Mouse (Mus musculus) CH12.LX (cell line): ENCODE data around the gene H2-Ab1.

Experiments
- BHLHE40 ChIP-seq: IDR thresholded peaks from 2 replicates; pipeline ENCODE4 v1.6.1; 2011; ENCODE audit warnings: mild to moderate bottlenecking, low read depth, low read length, improper control_type of control experiment
- CHD1 ChIP-seq: IDR thresholded peaks from 2 replicates; pipeline ENCODE4 v1.6.1; 2012; ENCODE audit warnings: low read depth, low read length, improper control_type of control experiment, inconsistent platforms
- CTCF ChIP-seq, 2 experiments: IDR thresholded peaks in 1 of 2; conservative IDR thresholded peaks in 1 of 2; 2 replicates each; pipeline ENCODE4 v1.5.1; 2011 to 2012; ENCODE audit warnings: low read depth in 2 of 2, low read length in 2 of 2, improper control_type of control experiment in 1 of 2, inconsistent platforms in 1 of 2, mild to moderate bottlenecking in 1 of 2, moderate library complexity in 1 of 2
- EP300 ChIP-seq: IDR thresholded peaks from 2 replicates; pipeline ENCODE4 v1.6.1; 2011; ENCODE audit warnings: low read length, improper control_type of control experiment
- MAX ChIP-seq: IDR thresholded peaks from 2 replicates; pipeline ENCODE4 v1.6.1; 2011; ENCODE audit warnings: low read length, improper control_type of control experiment
- RCOR1 ChIP-seq: conservative IDR thresholded peaks from 2 replicates; pipeline ENCODE4 v1.6.1; 2012; ENCODE audit warnings: low read depth, mild to moderate bottlenecking, inconsistent platforms, low read length, improper control_type of control experiment
- SIN3A ChIP-seq: IDR thresholded peaks from 2 replicates; pipeline ENCODE4 v1.6.1; 2012; ENCODE audit warnings: low read length, improper control_type of control experiment, inconsistent platforms
- UBTF ChIP-seq: IDR thresholded peaks from 2 replicates; pipeline ENCODE4 v1.6.1; 2012; ENCODE audit warnings: low read depth, mild to moderate bottlenecking, inconsistent platforms, low read length, improper control_type of control experiment, moderate library complexity
- USF1 ChIP-seq: IDR thresholded peaks from 2 replicates; pipeline ENCODE4 v1.6.1; 2014; ENCODE audit warnings: low read depth, mild to moderate bottlenecking, inconsistent platforms, low read length, improper control_type of control experiment

DNA sequence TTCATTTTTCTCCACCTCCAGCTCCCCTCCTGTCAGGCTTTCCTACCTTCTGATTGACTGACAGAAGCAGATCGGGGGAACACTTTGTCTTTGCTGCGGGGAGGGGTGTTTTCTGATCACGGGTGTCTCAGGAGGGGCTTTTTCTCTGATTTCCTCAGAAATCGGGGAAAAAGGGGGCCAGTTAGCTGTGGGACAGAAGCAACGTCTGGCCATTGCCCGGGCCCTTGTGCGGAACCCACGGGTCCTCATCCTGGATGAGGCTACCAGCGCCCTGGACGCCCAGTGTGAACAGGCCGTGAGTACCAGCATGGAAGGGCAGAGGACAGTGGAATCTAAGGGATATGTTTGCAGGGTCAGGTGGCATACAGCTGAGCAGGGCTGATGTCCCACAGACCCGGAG is 42.3 kb upstream of the H2-Ab1 start:
- TF ChIP-seq CTCF (conservative IDR thresholded peaks at IDR 0.05 in 1 of 2, IDR thresholded peaks at IDR 0.05 in 1 of 2; ENCODE audit: low read depth in 2 of 2, low read length in 2 of 2) (no peak), MAX (no peak), UBTF (no peak), SIN3A (no peak), USF1 (no peak), EP300 (no peak), CHD1 (no peak), RCOR1 (no peak), BHLHE40 (no peak)
